Mouse (Mus musculus) small intestine, adult 2 months (tissue): ENCODE data around the gene Sat2.
"Not testable (repeated sequence)": the region's sequence is repeated elsewhere in the genome, so short reads cannot be mapped to it uniquely, and the experiment has no call there.

Source experiments
- CTCF ChIP-seq: fragments of 200-500 bp; IDR thresholded peaks from 2 replicates; pipeline ENCODE4 v1.5.1; 2012; ENCODE audit warnings: low read depth, mild to moderate bottlenecking, control low read depth, inconsistent platforms, low read length, moderate library complexity, mixed read lengths; ENCODE audit not compliant: insufficient replicate concordance, insufficient read length; ENCODE audit errors: extremely low read depth
- POLR2A ChIP-seq: fragments of 200-500 bp; IDR thresholded peaks from 2 replicates; pipeline ENCODE4 v1.6.1; 2012; ENCODE audit warnings: low read depth, mild to moderate bottlenecking, control low read depth, inconsistent platforms, low read length, moderate library complexity

DNA sequence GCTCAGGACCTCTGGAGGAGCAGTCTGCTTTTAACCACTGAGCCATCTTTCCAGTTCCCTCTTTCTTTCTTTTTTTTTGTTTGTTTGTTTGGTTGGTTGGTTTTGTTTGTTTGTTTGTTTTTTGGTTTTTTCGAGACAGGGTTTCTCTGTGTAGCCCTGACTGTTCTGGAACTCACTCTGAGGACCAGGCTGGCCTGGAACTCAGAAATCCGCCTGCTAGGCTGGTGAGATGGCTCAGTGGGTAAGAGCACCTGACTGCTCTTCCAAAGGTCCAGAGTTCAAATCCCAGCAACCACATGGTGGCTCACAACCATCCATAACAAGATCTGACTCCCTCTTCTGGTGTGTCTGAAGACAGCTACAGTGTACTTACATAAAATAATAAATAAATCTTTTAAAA lies 2.5 kb downstream of the Sat2 start:
- not testable (repeated sequence) for TF ChIP-seq CTCF, POLR2A
